ENCODE assay signal across 22 mouse cellular contexts in genomic region chr17:23605220-23605619, GRCm38 (mm10). TPM values are rescaled to one million over a fixed set of nuclear protein-coding genes. Genes with fewer than 3 reads are reported as not detected.
DNase-seq lines count a peak whose midpoint lies in the region; ATAC-seq and TF ChIP-seq lines count a peak whose summit lies in the region.
"Had no signal": no experiment of that assay in that cellular context is flagged by ENCODE, and none has a peak within 500 bp of the region (broad histone marks: within the 10 kb centered on the region; RNA-seq: fewer than 3 reads in every experiment).

No protein-coding gene starts in this region.

- in situ Hi-C loops in ES-E14 (cut with MboI; ENCODE audit: low sequenced_read_pairs in 2 of 2, unreplicated experiment in 2 of 2): no loop called here

- H3K9ac ChIP-seq in ES-Bruce4 (ENCODE audit: low read depth, poor library complexity, severe bottlenecking) (peak overlapping the region; percentile 34), ES-E14 (ENCODE audit: insufficient read depth, low read depth, low read length, poor library complexity, severe bottlenecking) (peak overlapping the region; percentile 66; the same call in 1 of the 2 replicates)
- no peak overlapping the region for H3K9ac ChIP-seq in liver, embryonic 11.5 days (ENCODE audit: low read depth, low read length)
- H3K9ac ChIP-seq in liver, postnatal 0 days (replicated peaks): no peak overlapping the region
- H3K9ac ChIP-seq: embryonic facial prominence, embryonic 12.5 days; forebrain, embryonic 13.5 days; forebrain, embryonic 15.5 days; forebrain, postnatal 0 days had no signal

- H3K9me3 ChIP-seq in ES-Bruce4 (replicated peaks; ENCODE audit: control insufficient read depth, insufficient read depth, low read length, poor library complexity, severe bottlenecking) (no peaks in the 10 kb centered on the region), ES-E14 (ENCODE audit: control insufficient read depth, insufficient read depth, low read depth, low read length) (no peaks in the 10 kb centered on the region)
- H3K9me3 ChIP-seq in liver, embryonic 11.5 days (ENCODE audit: control insufficient read depth, low read length): no peaks in the 10 kb centered on the region
- H3K9me3 ChIP-seq in liver, postnatal 0 days (ENCODE audit: low read length): no peaks in the 10 kb centered on the region
- H3K9me3 ChIP-seq: embryonic facial prominence, embryonic 10.5 days; embryonic facial prominence, embryonic 12.5 days; forebrain, embryonic 13.5 days; forebrain, embryonic 15.5 days had no signal

- no peaks in the 10 kb centered on the region for H3K27me3 ChIP-seq in ES-Bruce4 (ENCODE audit: control insufficient read depth, insufficient read depth, low read length, poor library complexity, severe bottlenecking)
- H3K27me3 ChIP-seq in liver, embryonic 11.5 days (replicated peaks; ENCODE audit: control insufficient read depth, insufficient read depth, low read length): no peaks in the 10 kb centered on the region
- H3K27me3 ChIP-seq in liver, postnatal 0 days (ENCODE audit: insufficient read depth, low read length): no peaks in the 10 kb centered on the region
- H3K27me3 ChIP-seq: embryonic facial prominence, embryonic 12.5 days; forebrain, embryonic 13.5 days had no signal

- 80% methylated on average over 8 of the region's 8 CpGs for WGBS in liver, embryonic 11.5 days
- 84% methylated on average over 8 of the region's 8 CpGs for WGBS in liver, postnatal 0 days (ENCODE audit: insufficient replicate concordance)

- H3K4me1 ChIP-seq in ES-Bruce4 (ENCODE audit: control insufficient read depth, insufficient read depth, low read length) (no peaks in the 10 kb centered on the region), ES-E14 (ENCODE audit: control insufficient read depth in 2 of 2, insufficient read depth in 2 of 2, low read length in 2 of 2, poor library complexity in 1 of 2) (peaks cover 9 to 17% of the 10 kb centered on the region in 2 experiments; a peak in 3 of 4 replicates)
- H3K4me1 ChIP-seq in liver, embryonic 11.5 days (replicated peaks; ENCODE audit: control insufficient read depth, insufficient read depth, low read length): 0 out of 2 replicates have a peak, but pooled peaks cover 2% of the 10 kb centered on the region
- no peaks in the 10 kb centered on the region for H3K4me1 ChIP-seq in liver, postnatal 0 days (ENCODE audit: insufficient read depth)
- H3K4me1 ChIP-seq: forebrain, embryonic 13.5 days had no signal

- TF ChIP-seq POLR2A in ES-Bruce4 (IDR thresholded peaks at IDR 0.05; ENCODE audit: insufficient read depth, low read length): peak; percentile 23

- H3K4me3 ChIP-seq in ES-Bruce4 (ENCODE audit: low read depth, low read length) (peak overlapping the region; percentile 51), ES-E14 (ENCODE audit: insufficient read depth in 1 of 2, low read depth in 1 of 2, low read length in 2 of 2, poor library complexity in 1 of 2, severe bottlenecking in 1 of 2) (peak overlapping the region; percentile 45 to 66)
- no peak overlapping the region for H3K4me3 ChIP-seq in liver, embryonic 11.5 days (ENCODE audit: low read depth, low read length)
- H3K4me3 ChIP-seq in liver, postnatal 0 days (ENCODE audit: low read depth, low read length): no peak overlapping the region
- H3K4me3 ChIP-seq: embryonic facial prominence, embryonic 10.5 days; embryonic facial prominence, embryonic 12.5 days; forebrain, embryonic 13.5 days; forebrain, embryonic 15.5 days had no signal

- no peak overlapping the region for H3K4me2 ChIP-seq in liver, embryonic 11.5 days
- H3K4me2 ChIP-seq in liver, postnatal 0 days (ENCODE audit: low read depth, low read length): no peak overlapping the region
- H3K4me2 ChIP-seq: embryonic facial prominence, embryonic 12.5 days; forebrain, embryonic 13.5 days; forebrain, embryonic 15.5 days had no signal

- no peak for TF ChIP-seq CTCF in ES-Bruce4 (IDR thresholded peaks at IDR 0.05; ENCODE audit: low read depth, low read length)
- no peak for TF ChIP-seq CTCF in liver, postnatal 0 days (IDR thresholded peaks at IDR 0.05; ENCODE audit: low read depth)

- H3K36me3 ChIP-seq in ES-Bruce4 (ENCODE audit: control insufficient read depth, insufficient read depth, low read length, poor library complexity, severe bottlenecking) (peaks cover 26% of the 10 kb centered on the region), ES-E14 (ENCODE audit: control insufficient read depth, insufficient read depth, low read length, poor library complexity, severe bottlenecking) (peaks cover 48% of the 10 kb centered on the region)
- H3K36me3 ChIP-seq in liver, embryonic 11.5 days (ENCODE audit: control insufficient read depth, insufficient read depth, low read length): no peaks in the 10 kb centered on the region
- H3K36me3 ChIP-seq in liver, postnatal 0 days (replicated peaks; ENCODE audit: insufficient read depth, low read length): no peaks in the 10 kb centered on the region
- H3K36me3 ChIP-seq: embryonic facial prominence, embryonic 10.5 days; embryonic facial prominence, embryonic 12.5 days; forebrain, embryonic 15.5 days had no signal

- H3K27ac ChIP-seq in ES-Bruce4 (ENCODE audit: insufficient read depth, low read length) (peak overlapping the region; percentile 97), ES-E14 (ENCODE audit: insufficient read depth, low read depth, low read length, poor library complexity, severe bottlenecking) (peak overlapping the region; percentile 87; the same call in 1 of the 2 replicates)
- no peak overlapping the region for H3K27ac ChIP-seq in liver, embryonic 11.5 days (ENCODE audit: low read depth, low read length)
- H3K27ac ChIP-seq in liver, postnatal 0 days (ENCODE audit: low read depth): no peak overlapping the region
- H3K27ac ChIP-seq: embryonic facial prominence, embryonic 10.5 days; embryonic facial prominence, embryonic 12.5 days; forebrain, embryonic 13.5 days; forebrain, embryonic 15.5 days had no signal

- DNase-seq in ES-E14 (ENCODE audit: low read depth, low spot score) (no peak), ZHBTc4 (ENCODE audit: low read depth, low spot score) (peak; percentile 54)
- DNase-seq in cerebellum, adult 18-20 months: no peak
- DNase-seq in liver, embryonic 11.5 days (ENCODE audit: low spot score): no peak
- no peak for DNase-seq in liver, postnatal 0 days
- DNase-seq: adrenal gland, adult 2 months; adrenal gland, postnatal 10 days; adrenal gland, postnatal 25 days; cerebellum, adult 11 months; cerebellum, adult 2 months; cerebellum, adult 9-10 months; cerebellum, postnatal 10 days; cerebellum, postnatal 25 days; forebrain, postnatal 0 days had no signal

- peak; percentile 74; the same call in 1 of the 2 replicates for TF ChIP-seq EP300 in ES-Bruce4 (IDR thresholded peaks at IDR 0.05; ENCODE audit: insufficient read depth, low read depth, low read length)
- TF ChIP-seq EP300 in liver, postnatal 0 days (IDR thresholded peaks at IDR 0.05; ENCODE audit: low read depth): no peak

- no peak for ATAC-seq in liver, embryonic 11.5 days (replicated peaks; ENCODE audit: low FRiP score)
- ATAC-seq in liver, postnatal 0 days: no peak
- ATAC-seq: forebrain, embryonic 13.5 days; forebrain, embryonic 15.5 days; forebrain, postnatal 0 days had no signal

TF ChIP-seq in ES-E14, 5 proteins besides CTCF, POLR2A, EP300 and RAD21:
- no peak for TF ChIP-seq ZC3H11A (IDR thresholded peaks at IDR 0.05; ENCODE audit: borderline replicate concordance, low read depth, low read length)
- no peak for TF ChIP-seq MAFK (IDR thresholded peaks at IDR 0.05; ENCODE audit: insufficient read depth, low read depth, low read length)

RNA-seq across cellular contexts. Expression of gene Zscan10, which starts 4.6 kb away (rescaled TPM):
- polyA plus RNA-seq in ES-Bruce4 (2011; ENCODE audit: insufficient read depth, insufficient read length, low read depth, missing spikeins): 51.8 and 58.5 TPM in 2 replicates
- 62.5 and 93.1 TPM in 2 replicates for total RNA-seq in ES-E14 (2012; rRNA removed)
- polyA plus RNA-seq in liver, embryonic 11.5 days (2014; fragmentation: Nextera tagmentation; extraction: Ambion mirVana): 0.12 and 0.25 TPM in 2 replicates
- not detected in 2 replicates for polyA plus RNA-seq in liver, postnatal 0 days (2015; fragmentation: Nextera tagmentation; extraction: Ambion mirVana)
- total RNA-seq: adrenal gland, adult 2 months; adrenal gland, postnatal 10 days; adrenal gland, postnatal 25 days; adrenal gland, postnatal 4 days; forebrain, postnatal 0 days; MEL had no signal
- polyA plus RNA-seq: adrenal gland, adult 2 months; cortical plate, adult 2 months; forebrain, embryonic 13.5 days; forebrain, embryonic 15.5 days had no signal

RNA-seq across cellular contexts. Expression of gene Zfp13, which starts 5.9 kb away (rescaled TPM):
- 25.1 and 27.7 TPM in 2 replicates for polyA plus RNA-seq in ES-Bruce4 (2011; ENCODE audit: insufficient read depth, insufficient read length, low read depth, missing spikeins)
- total RNA-seq in ES-E14 (2012; rRNA removed): 19.9 and 26.9 TPM in 2 replicates
- polyA plus RNA-seq in liver, embryonic 11.5 days (2014; fragmentation: Nextera tagmentation; extraction: Ambion mirVana): 5.6 and 6.3 TPM in 2 replicates
- 1.1 and 1.4 TPM in 2 replicates for polyA plus RNA-seq in liver, postnatal 0 days (2015; fragmentation: Nextera tagmentation; extraction: Ambion mirVana)

RNA-seq across cellular contexts. Expression of gene Mmp25, which starts 39.9 kb away (rescaled TPM):
- polyA plus RNA-seq in ES-Bruce4 (2011; ENCODE audit: insufficient read depth, insufficient read length, low read depth, missing spikeins): 10.9 and 12.6 TPM in 2 replicates
- 4.7 and 4.9 TPM in 2 replicates for total RNA-seq in ES-E14 (2012; rRNA removed)
- 0.27 TPM in 1 of 2 replicates, not detected in the other for polyA plus RNA-seq in liver, embryonic 11.5 days (2014; fragmentation: Nextera tagmentation; extraction: Ambion mirVana)
- polyA plus RNA-seq in liver, postnatal 0 days (2015; fragmentation: Nextera tagmentation; extraction: Ambion mirVana): 0.49 and 0.67 TPM in 2 replicates
- total RNA-seq: MEL had no signal

RNA-seq across cellular contexts. Expression of gene Zfp213, which starts 41.2 kb away (rescaled TPM):
- polyA plus RNA-seq in ES-Bruce4 (2011; ENCODE audit: insufficient read depth, insufficient read length, low read depth, missing spikeins): 4.2 and 4.9 TPM in 2 replicates
- 8.4 and 8.8 TPM in 2 replicates for total RNA-seq in ES-E14 (2012; rRNA removed)
- polyA plus RNA-seq in liver, embryonic 11.5 days (2014; fragmentation: Nextera tagmentation; extraction: Ambion mirVana): 14.3 and 14.8 TPM in 2 replicates
- 5.2 and 5.5 TPM in 2 replicates for polyA plus RNA-seq in liver, postnatal 0 days (2015; fragmentation: Nextera tagmentation; extraction: Ambion mirVana)

RNA-seq across cellular contexts. Expression of gene Bicdl2, which starts 55.1 kb away (rescaled TPM):
- 2.9 and 3.2 TPM in 2 replicates for polyA plus RNA-seq in ES-Bruce4 (2011; ENCODE audit: insufficient read depth, insufficient read length, low read depth, missing spikeins)
- total RNA-seq in ES-E14 (2012; rRNA removed): 1.1 and 2.9 TPM in 2 replicates
- polyA plus RNA-seq in liver, embryonic 11.5 days (2014; fragmentation: Nextera tagmentation; extraction: Ambion mirVana): 0.37 TPM in 1 of 2 replicates, not detected in the other
- polyA plus RNA-seq in liver, postnatal 0 days (2015; fragmentation: Nextera tagmentation; extraction: Ambion mirVana): 0.05 and 0.31 TPM in 2 replicates
- total RNA-seq: adrenal gland, adult 2 months; adrenal gland, postnatal 10 days; adrenal gland, postnatal 25 days had no signal
- polyA plus RNA-seq: adrenal gland, adult 2 months; cerebellum, adult 2 months; forebrain, embryonic 15.5 days had no signal

Comparison
In these comparisons a context has a peak if more than half of its experiments do, and no peak if none do; other contexts are left out.
1. H3K27ac ChIP-seq: peak in ES-Bruce4 (single experiment) and ES-E14 (single experiment); none in liver, embryonic 11.5 days (single experiment) and liver, postnatal 0 days (single experiment).
2. H3K4me3 ChIP-seq: peak in ES-Bruce4 (single experiment) and ES-E14 (2 of 2); none in liver, embryonic 11.5 days (single experiment) and liver, postnatal 0 days (single experiment).
3. H3K9ac ChIP-seq: peak in ES-Bruce4 (single experiment) and ES-E14 (single experiment); none in liver, embryonic 11.5 days (single experiment) and liver, postnatal 0 days (single experiment).
4. RNA of gene Zscan10, which starts 4.6 kb away (polyA plus RNA-seq): 51.8 to 58.5 TPM in ES-Bruce4; 0.12 to 0.25 TPM in liver, embryonic 11.5 days and not detected in liver, postnatal 0 days; every median in the first group is over 10 times any median in the second.